Mouse (Mus musculus) left cerebral cortex, adult 9 months (tissue): ENCODE data around the gene Usp3.

Experiments
- DNase-seq, 2 experiments: peaks; one replicate each; pipeline ENCODE4 v3.0.0; 2022; ENCODE audit warnings: low spot score in 2 of 2

Gene Usp3

GRCm38 (mm10) chr9:66604349-66605206, 11.6 kb upstream of the Usp3 start:
- no peak for DNase-seq

GRCm38 (mm10) chr9:66603907-66604306, 11.0 kb upstream of the Usp3 start:
- DNase-seq: no peak

GRCm38 (mm10) chr9:66601006-66601405, 8.1 kb upstream of the Usp3 start:
- no peak for DNase-seq

GRCm38 (mm10) chr9:66600551-66600950, 7.6 kb upstream of the Usp3 start:
- no peak for DNase-seq

GRCm38 (mm10) chr9:66599577-66599976, 6.6 kb upstream of the Usp3 start:
- DNase-seq: no peak

- DNase-seq: no peak
These were observed 5.7 kb upstream of the Usp3 start for GRCm38 (mm10) chr9:66598636-66599035.

GRCm38 (mm10) chr9:66597480-66598215, 4.7 kb upstream of the Usp3 start:
- DNase-seq: no peak

- no peak for DNase-seq
These were observed 4.1 kb upstream of the Usp3 start for GRCm38 (mm10) chr9:66597076-66597475.

GRCm38 (mm10) chr9:66595722-66596675, 3.1 kb upstream of the Usp3 start:
- DNase-seq: no peak

- DNase-seq: no peak
These were observed 1.1 kb upstream of the Usp3 start for GRCm38 (mm10) chr9:66594061-66594460.

- DNase-seq: no peak
These were observed 649 bp upstream of the Usp3 start for GRCm38 (mm10) chr9:66593613-66593969.

GRCm38 (mm10) chr9:66591851-66592645, 894 bp downstream of the Usp3 start:
- DNase-seq: no peak

GRCm38 (mm10) chr9:66590051-66590450, 2.9 kb downstream of the Usp3 start:
- no peak for DNase-seq

- no peak for DNase-seq
These were observed 5.9 kb downstream of the Usp3 start for GRCm38 (mm10) chr9:66587016-66587415.

GRCm38 (mm10) chr9:66586533-66586932, 6.4 kb downstream of the Usp3 start:
- peak in 1 of 2 experiments; percentile 49 for DNase-seq

- DNase-seq: no peak
These were observed 7.8 kb downstream of the Usp3 start for GRCm38 (mm10) chr9:66585191-66585590.

- no peak for DNase-seq
These were observed 8.8 kb downstream of the Usp3 start for GRCm38 (mm10) chr9:66584176-66584575.

GRCm38 (mm10) chr9:66583244-66583643, 9.7 kb downstream of the Usp3 start:
- DNase-seq: no peak

- peak in 1 of 2 experiments; percentile 53 for DNase-seq
These were observed 11.2 kb downstream of the Usp3 start for GRCm38 (mm10) chr9:66581694-66582093.

- no peak for DNase-seq
These were observed 12.2 kb downstream of the Usp3 start for GRCm38 (mm10) chr9:66580722-66581121.

- DNase-seq: no peak
These were observed 17.1 kb downstream of the Usp3 start for GRCm38 (mm10) chr9:66575878-66576238.
